Mouse (Mus musculus) lung, postnatal 0 days (tissue): ENCODE measurements around the gene March5.

Experiments used
- CTCF ChIP-seq: IDR thresholded peaks from 2 replicates; pipeline ENCODE4 v1.5.1; 2016; ENCODE audit warnings: antibody characterized with exemption, mild to moderate bottlenecking
- EP300 ChIP-seq: IDR thresholded peaks from 2 replicates; pipeline ENCODE4 v1.6.1; 2016; ENCODE audit warnings: antibody characterized with exemption, mild to moderate bottlenecking, control low read depth

DNA sequence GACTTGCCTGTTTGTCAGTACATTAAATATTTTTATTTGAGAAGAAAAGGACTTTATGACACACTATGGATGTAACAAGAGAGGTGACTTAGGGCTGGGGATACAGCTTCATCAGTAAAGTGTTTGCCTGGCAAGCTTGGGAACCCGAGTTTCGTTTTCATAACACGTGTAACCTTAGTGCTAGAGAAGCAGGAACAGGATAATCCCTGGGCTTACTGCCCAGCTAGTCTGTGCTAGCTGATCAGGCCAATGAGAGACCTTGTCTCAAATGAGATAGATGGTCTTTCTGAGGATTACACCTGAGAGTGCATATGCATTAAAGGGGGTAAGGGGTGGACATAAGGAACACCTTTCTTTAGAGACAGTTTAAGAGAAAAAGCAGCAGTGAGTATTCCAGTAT, 4.1 kb downstream of the March5 start:
- TF ChIP-seq CTCF (no peak), EP300 (no peak)
